ENCODE assay signal across 14 mouse cellular contexts in the genomic region with DNA sequence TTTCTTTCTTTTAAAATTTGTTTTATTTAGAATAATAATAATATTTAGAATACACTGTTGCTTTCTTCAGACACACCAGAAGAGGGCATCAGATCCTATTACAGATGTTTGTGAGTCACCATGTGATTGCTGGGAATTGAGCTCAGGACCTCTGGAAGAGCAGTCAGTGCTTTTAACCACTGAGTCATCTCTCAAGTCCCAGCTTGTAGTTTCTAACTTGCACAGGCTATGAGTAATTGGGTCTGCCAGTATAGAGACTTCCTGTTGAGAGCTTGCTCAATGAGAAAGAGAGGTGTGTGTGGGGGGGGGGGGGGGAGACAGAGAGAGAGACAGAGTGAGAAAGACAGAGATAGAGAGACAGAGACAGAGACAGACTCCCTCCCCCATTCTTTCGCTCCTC. TPM values are rescaled to one million over a fixed set of nuclear protein-coding genes. Genes with fewer than 3 reads are reported as not detected.
DNase-seq lines count a peak whose midpoint lies in the region; ATAC-seq and TF ChIP-seq lines count a peak whose summit lies in the region.
"Had no signal": no experiment of that assay in that cellular context is flagged by ENCODE, and none has a peak within 500 bp of the region (broad histone marks: within the 10 kb centered on the region; RNA-seq: fewer than 3 reads in every experiment).

No protein-coding gene starts in this region.

- H3K27me3 ChIP-seq in heart, embryonic 11.5 days (ENCODE audit: control insufficient read depth, insufficient read depth, low read length): no peaks in the 10 kb centered on the region
- H3K27me3 ChIP-seq in intestine, postnatal 0 days (replicated peaks; ENCODE audit: control insufficient read depth, insufficient read depth, low read length): no peaks in the 10 kb centered on the region

- H3K4me1 ChIP-seq in heart, embryonic 11.5 days (ENCODE audit: control insufficient read depth, insufficient read depth, low read length): no peaks in the 10 kb centered on the region
- H3K4me1 ChIP-seq in intestine, postnatal 0 days (replicated peaks; ENCODE audit: control insufficient read depth, insufficient read depth, low read length): no peaks in the 10 kb centered on the region
- H3K4me1 ChIP-seq: limb, embryonic 13.5 days; midbrain, embryonic 13.5 days; neural tube, embryonic 12.5 days had no signal

- WGBS in heart, embryonic 11.5 days (ENCODE audit: insufficient replicate concordance): 58% methylated on average over 1 of the region's 1 CpGs
- WGBS in intestine, postnatal 0 days: 67% methylated on average over 1 of the region's 1 CpGs

- H3K36me3 ChIP-seq in heart, embryonic 11.5 days (ENCODE audit: control insufficient read depth, insufficient read depth, low read length): no peaks in the 10 kb centered on the region
- no peaks in the 10 kb centered on the region for H3K36me3 ChIP-seq in intestine, postnatal 0 days (ENCODE audit: control insufficient read depth, insufficient read depth)
- H3K36me3 ChIP-seq: limb, embryonic 13.5 days; midbrain, embryonic 13.5 days; neural tube, embryonic 12.5 days had no signal

- no peak overlapping the region for H3K27ac ChIP-seq in heart, embryonic 11.5 days (ENCODE audit: low read depth, low read length)
- H3K27ac ChIP-seq in intestine, postnatal 0 days (ENCODE audit: low read depth, low read length): no peak overlapping the region
- H3K27ac ChIP-seq: limb, embryonic 13.5 days; midbrain, embryonic 13.5 days; neural tube, embryonic 12.5 days had no signal

- no peak for TF ChIP-seq CTCF in intestine, postnatal 0 days (IDR thresholded peaks at IDR 0.05; ENCODE audit: low read depth)

- no peak for ATAC-seq in heart, embryonic 11.5 days (replicated peaks; ENCODE audit: insufficient number of reproducible peaks, low FRiP score, low TSS enrichment)
- no peak for ATAC-seq in intestine, postnatal 0 days
- ATAC-seq: midbrain, embryonic 13.5 days had no signal

- peak overlapping the region; percentile 55; the same call in 1 of the 2 replicates for H3K4me2 ChIP-seq in heart, embryonic 11.5 days
- peak overlapping the region; percentile 56; the same call in 1 of the 2 replicates for H3K4me2 ChIP-seq in intestine, postnatal 0 days (replicated peaks; ENCODE audit: low read depth)
- H3K4me2 ChIP-seq: midbrain, embryonic 13.5 days had no signal

- H3K9ac ChIP-seq in heart, embryonic 11.5 days (ENCODE audit: low read depth, low read length): no peak overlapping the region
- no peak overlapping the region for H3K9ac ChIP-seq in intestine, postnatal 0 days (ENCODE audit: low read depth, low read length)
- H3K9ac ChIP-seq: limb, embryonic 13.5 days; midbrain, embryonic 13.5 days; neural tube, embryonic 12.5 days had no signal

- H3K9me3 ChIP-seq in heart, embryonic 11.5 days (replicated peaks; ENCODE audit: control insufficient read depth, low read length): no peaks in the 10 kb centered on the region
- no peaks in the 10 kb centered on the region for H3K9me3 ChIP-seq in intestine, postnatal 0 days (ENCODE audit: control insufficient read depth)
- H3K9me3 ChIP-seq: limb, embryonic 13.5 days; midbrain, embryonic 13.5 days; neural tube, embryonic 12.5 days had no signal

- H3K4me3 ChIP-seq in heart, embryonic 11.5 days (ENCODE audit: low read depth, low read length): no peak overlapping the region
- H3K4me3 ChIP-seq in intestine, postnatal 0 days (ENCODE audit: low read depth, low read length): no peak overlapping the region
- H3K4me3 ChIP-seq: midbrain, embryonic 13.5 days; neural tube, embryonic 12.5 days had no signal

- no peak for DNase-seq in heart, postnatal 4 days
- DNase-seq in thymus, postnatal 0 days (ENCODE audit: low spot score): peak; percentile 46
- no peak for DNase-seq in thymus, adult 18-20 months
- no peak for DNase-seq in urinary bladder, adult 2 months (ENCODE audit: low spot score)
- no peak for DNase-seq in cerebellum, adult 8-10 months
- no peak for DNase-seq in right cerebral cortex, postnatal 4 days
- DNase-seq: cerebellum, adult 2 months; layer of hippocampus, postnatal 36 days; retina, postnatal 1 day had no signal

RNA-seq across cellular contexts. Expression of a gene that starts 18.5 kb away (rescaled TPM):
- 0.29 and 0.39 TPM in 2 replicates for polyA plus RNA-seq in heart, embryonic 11.5 days (2014; fragmentation: Nextera tagmentation; extraction: Ambion mirVana)
- under 1 TPM; 0.43 TPM for total RNA-seq in heart, postnatal 4 days (2021)
- polyA plus RNA-seq in thymus, postnatal 0 days (2015; fragmentation: Nextera tagmentation; extraction: Ambion mirVana): 5.9 and 7.1 TPM in 2 replicates
- polyA plus RNA-seq in intestine, postnatal 0 days (2015; fragmentation: Nextera tagmentation; extraction: Ambion mirVana): 0.25 and 0.30 TPM in 2 replicates
- polyA plus RNA-seq in urinary bladder, adult 2 months (2012; rRNA removed): 3.0 and 3.8 TPM in 2 replicates
- polyA plus RNA-seq: neural tube, embryonic 12.5 days had no signal

RNA-seq across cellular contexts. Expression of a gene that starts 25.8 kb away (rescaled TPM):
- polyA plus RNA-seq in heart, embryonic 11.5 days (2014; fragmentation: Nextera tagmentation; extraction: Ambion mirVana): 2.4 and 2.7 TPM in 2 replicates
- 1 to 10 TPM; 1.7 to 1.8 TPM for total RNA-seq in heart, postnatal 4 days (2021)
- 129 and 142 TPM in 2 replicates for polyA plus RNA-seq in thymus, postnatal 0 days (2015; fragmentation: Nextera tagmentation; extraction: Ambion mirVana)
- polyA plus RNA-seq in intestine, postnatal 0 days (2015; fragmentation: Nextera tagmentation; extraction: Ambion mirVana): 21.0 and 21.5 TPM in 2 replicates
- polyA plus RNA-seq in urinary bladder, adult 2 months (2012; rRNA removed): 13.5 and 13.8 TPM in 2 replicates

RNA-seq across cellular contexts. Expression of a gene that starts 47.5 kb away (rescaled TPM):
- 14.1 and 16.6 TPM in 2 replicates for polyA plus RNA-seq in heart, embryonic 11.5 days (2014; fragmentation: Nextera tagmentation; extraction: Ambion mirVana)
- total RNA-seq in heart, postnatal 4 days (2021): 10 to 100 TPM; 14.2 to 14.7 TPM
- 5.8 and 7.7 TPM in 2 replicates for polyA plus RNA-seq in thymus, postnatal 0 days (2015; fragmentation: Nextera tagmentation; extraction: Ambion mirVana)
- 5.0 and 5.6 TPM in 2 replicates for polyA plus RNA-seq in intestine, postnatal 0 days (2015; fragmentation: Nextera tagmentation; extraction: Ambion mirVana)
- polyA plus RNA-seq in urinary bladder, adult 2 months (2012; rRNA removed): 2.2 TPM in 2 replicates
